Comparison of ENCODE assay signal across 28 mouse cellular contexts in genomic region chr3:27086221-27086620, GRCm38 (mm10).
"Had no signal": no experiment of that assay in that cellular context is flagged by ENCODE, and none has a peak within 500 bp of the region (broad histone marks: within the 10 kb centered on the region; RNA-seq: fewer than 3 reads in every experiment).

No protein-coding gene starts in this region.

- DNase-seq: gastrocnemius, adult 2 months; gastrocnemius, postnatal 14 days; gastrocnemius, postnatal 36 days; heart, adult 11 months; heart, adult 2 months; heart, postnatal 4 days; kidney, adult 18-20 months; kidney, adult 8-10 months; kidney, postnatal 10 days; kidney, postnatal 25 days; kidney, postnatal 4 days; liver; liver, embryonic 13.5 days had no signal

- H3K4me2 ChIP-seq: heart, embryonic 11.5 days; heart, embryonic 13.5 days; heart, embryonic 15.5 days; hindbrain, embryonic 12.5 days; hindbrain, embryonic 14.5 days; intestine, embryonic 15.5 days; limb, embryonic 12.5 days; liver, embryonic 11.5 days; liver, embryonic 13.5 days had no signal

- H3K4me3 ChIP-seq: gastrocnemius, adult 2 months; heart, adult 2 months; heart, embryonic 13.5 days; heart, embryonic 15.5 days; hindbrain, embryonic 10.5 days; hindbrain, embryonic 12.5 days; intestine, embryonic 15.5 days; layer of hippocampus, adult 2 months; left cerebral cortex, adult 2 months; limb, embryonic 10.5 days; limb, embryonic 12.5 days; liver, embryonic 13.5 days had no signal

- H3K9ac ChIP-seq: heart, embryonic 13.5 days; heart, embryonic 15.5 days; hindbrain, embryonic 12.5 days; hindbrain, embryonic 14.5 days; intestine, embryonic 15.5 days; limb, embryonic 12.5 days; liver, embryonic 13.5 days had no signal

- H3K27me3 ChIP-seq: heart, embryonic 13.5 days; heart, embryonic 15.5 days; hindbrain, embryonic 12.5 days; intestine, embryonic 15.5 days; limb, embryonic 12.5 days; liver, embryonic 13.5 days had no signal

- H3K9me3 ChIP-seq: heart, embryonic 15.5 days; hindbrain, embryonic 10.5 days; hindbrain, embryonic 12.5 days; intestine, embryonic 15.5 days; limb, embryonic 10.5 days; limb, embryonic 12.5 days; liver, embryonic 13.5 days had no signal

- H3K27ac ChIP-seq: gastrocnemius, adult 2 months; heart, adult 2 months; heart, embryonic 13.5 days; heart, embryonic 15.5 days; hindbrain, embryonic 10.5 days; hindbrain, embryonic 12.5 days; hindbrain, embryonic 14.5 days; intestine, embryonic 15.5 days; layer of hippocampus, adult 2 months; left cerebral cortex, adult 2 months; limb, embryonic 10.5 days; limb, embryonic 12.5 days; liver, embryonic 13.5 days had no signal

- H3K4me1 ChIP-seq: hindbrain, embryonic 10.5 days; hindbrain, embryonic 12.5 days; intestine, embryonic 15.5 days; limb, embryonic 10.5 days; limb, embryonic 12.5 days; liver, embryonic 13.5 days had no signal

- ATAC-seq: hindbrain, embryonic 16.5 days; inflammation-experienced regulatory T-cells, adult 6 months; intestine, embryonic 15.5 days; intestine, postnatal 0 days had no signal
